Mouse (Mus musculus) midbrain, embryonic 11.5 days (tissue): Measurements from ENCODE around the gene Ptprn2. TPM values are rescaled to one million over a fixed set of nuclear protein-coding genes. Genes with fewer than 3 reads are reported as not detected.

ENCODE experiments used
- ATAC-seq: fragments of 200-750 bp; cut with Nextera tagmentation; 2 replicates; pipeline ENCODE4 v1.8.0; 2017; ENCODE audit warnings: moderate TSS enrichment, moderate library complexity; ENCODE audit not compliant: low FRiP score
- DNase-seq: peaks from one replicate; pipeline ENCODE4 v3.0.0; 2015; ENCODE audit warnings: low spot score; ENCODE audit errors: missing footprints
- H3K27ac ChIP-seq: fragments of 300-500 bp; sonication (generic); 2 replicates; pipeline ENCODE4 v1.5.1; 2014; ENCODE audit warnings: low read depth, low read length
- H3K27me3 ChIP-seq: fragments of 300-500 bp; sonication (generic); 2 replicates; pipeline ENCODE4 v1.6.1; 2014; ENCODE audit warnings: mild to moderate bottlenecking, low read length, moderate library complexity, mixed read lengths; ENCODE audit not compliant: control insufficient read depth, insufficient read depth
- H3K36me3 ChIP-seq: fragments of 300-500 bp; sonication (generic); 2 replicates; pipeline ENCODE4 v1.6.1; 2014; ENCODE audit warnings: mild to moderate bottlenecking, low read length, moderate library complexity, mixed read lengths; ENCODE audit not compliant: control insufficient read depth, insufficient read depth
- H3K4me1 ChIP-seq: fragments of 300-500 bp; sonication (generic); 2 replicates; pipeline ENCODE4 v1.6.1; 2014; ENCODE audit warnings: low read length; ENCODE audit not compliant: control insufficient read depth, insufficient read depth
- H3K4me2 ChIP-seq: fragments of 300-500 bp; sonication (generic); 2 replicates; pipeline ENCODE4 v1.6.1; 2014; ENCODE audit warnings: mild to moderate bottlenecking, moderate library complexity
- H3K4me3 ChIP-seq: fragments of 300-500 bp; sonication (generic); 2 replicates; pipeline ENCODE4 v1.5.1; 2014; ENCODE audit warnings: low read depth, low read length
- H3K9ac ChIP-seq: fragments of 300-500 bp; sonication (generic); 2 replicates; pipeline ENCODE4 v1.6.1; 2014; ENCODE audit warnings: low read length
- H3K9me3 ChIP-seq: fragments of 300-500 bp; sonication (generic); 2 replicates; pipeline ENCODE4 v1.6.1; 2016; ENCODE audit warnings: low read length; ENCODE audit not compliant: control insufficient read depth
- WGBS: fragments of 180-500 bp; shearing (Covaris S2); extraction: QIAGEN DNeasy Blood & Tissue Kit; methylation state at CpG from one replicate; pipeline ENCODE4 v1.1.7; 2014; 5-methylcytosine and 5-hydroxymethylcytosine counted together
- polyA plus RNA-seq: library from polyadenylated mRNA; unstranded; fragments of >200 nt; fragmentation: Nextera tagmentation; extraction: Ambion mirVana; gene quantifications from 2 replicates; pipeline ENCODE4 v1.2.1, GENCODE M21; 2014

Ptprn2 gene
- polyA plus RNA-seq, 1 experiment from 2014 or later, result 7.3 TPM

GRCm38 (mm10) chr12:116823341-116823740 lies 337.8 kb downstream of the Ptprn2 start:
- Histone ChIP-seq H3K4me3 (no peak overlapping the region), H3K27ac (no peak overlapping the region), H3K9ac (no peak overlapping the region), H3K36me3 (no peaks in the 10 kb centered on the region), H3K4me1 (peaks cover 3% of the 10 kb centered on the region; the same call in 1 of the 2 replicates), H3K9me3 (no peaks in the 10 kb centered on the region), H3K4me2 (no peak overlapping the region), H3K27me3 (no peaks in the 10 kb centered on the region)
- DNase-seq (peak; percentile 73), ATAC-seq (no peak)
- WGBS, result 90% methylated on average over 3 of the region's 3 CpGs

GRCm38 (mm10) chr12:116827748-116828147 lies 342.2 kb downstream of the Ptprn2 start:
- ATAC-seq (0 out of 2 replicates have a peak, but pooled peaks have one; percentile 44), DNase-seq (peak; percentile 86)
- H3K36me3 ChIP-seq, result no peaks in the 10 kb centered on the region

GRCm38 (mm10) chr12:116838611-116839192 lies 353.2 kb downstream of the Ptprn2 start:
- H3K36me3 ChIP-seq, result no peaks in the 10 kb centered on the region
- WGBS, result 81% methylated on average over 3 of the region's 3 CpGs
- H3K9ac ChIP-seq, result no peak overlapping the region
- no peak for ATAC-seq
- H3K9me3 ChIP-seq, result no peaks in the 10 kb centered on the region
- no peak overlapping the region for H3K27ac ChIP-seq
- no peaks in the 10 kb centered on the region for H3K4me1 ChIP-seq
- no peak overlapping the region for H3K4me2 ChIP-seq
- peak; percentile 57 for DNase-seq
- H3K4me3 ChIP-seq, result no peak overlapping the region
- H3K27me3 ChIP-seq, result no peaks in the 10 kb centered on the region

More at GRCm38 (mm10) chr12:116827748-116828147, 342.2 kb downstream of the Ptprn2 start:
- WGBS, result 37% methylated on average over 7 of the region's 7 CpGs
- H3K9me3 ChIP-seq, result no peaks in the 10 kb centered on the region
- no peak overlapping the region for H3K4me2 ChIP-seq
- no peak overlapping the region for H3K4me3 ChIP-seq
- H3K27me3 ChIP-seq, result no peaks in the 10 kb centered on the region
- no peak overlapping the region for H3K27ac ChIP-seq
- H3K9ac ChIP-seq, result no peak overlapping the region
- peaks cover 3% of the 10 kb centered on the region; the same call in 1 of the 2 replicates for H3K4me1 ChIP-seq

- Histone ChIP-seq H3K4me1 (0 out of 2 replicates have a peak, but pooled peaks cover 5% of the 10 kb centered on the region), H3K27ac (no peak overlapping the region), H3K4me3 (no peak overlapping the region), H3K9me3 (no peaks in the 10 kb centered on the region), H3K4me2 (no peak overlapping the region), H3K27me3 (no peaks in the 10 kb centered on the region), H3K9ac (no peak overlapping the region), H3K36me3 (no peaks in the 10 kb centered on the region)
- WGBS, result 79% methylated on average over 8 of the region's 8 CpGs
- DNase-seq (peak; percentile 6), ATAC-seq (no peak)
These were observed 357.3 kb downstream of the Ptprn2 start for GRCm38 (mm10) chr12:116842723-116843272.

- no peaks in the 10 kb centered on the region for H3K9me3 ChIP-seq
- no peak overlapping the region for H3K9ac ChIP-seq
- no peak overlapping the region for H3K4me2 ChIP-seq
- no peak overlapping the region for H3K4me3 ChIP-seq
- peak; percentile 51 for DNase-seq
- 0 out of 2 replicates have a peak, but pooled peaks cover 5% of the 10 kb centered on the region for H3K4me1 ChIP-seq
- no peak overlapping the region for H3K27ac ChIP-seq
- H3K36me3 ChIP-seq, result no peaks in the 10 kb centered on the region
- no peak for ATAC-seq
- no peaks in the 10 kb centered on the region for H3K27me3 ChIP-seq
These were observed 360.7 kb downstream of the Ptprn2 start for GRCm38 (mm10) chr12:116846220-116846619.

- Histone ChIP-seq H3K4me1 (0 out of 2 replicates have a peak, but pooled peaks cover 5% of the 10 kb centered on the region), H3K27ac (no peak overlapping the region), H3K9ac (no peak overlapping the region), H3K9me3 (no peaks in the 10 kb centered on the region), H3K27me3 (no peaks in the 10 kb centered on the region), H3K36me3 (no peaks in the 10 kb centered on the region), H3K4me2 (no peak overlapping the region), H3K4me3 (no peak overlapping the region)
- peak; percentile 72 for DNase-seq
- WGBS, result 26% methylated on average over 4 of the region's 4 CpGs
- ATAC-seq, result peak; percentile 59; the same call in 1 of the 2 replicates
These were observed 361.5 kb downstream of the Ptprn2 start for GRCm38 (mm10) chr12:116847021-116847420.

GRCm38 (mm10) chr12:116856307-116856706 lies 370.8 kb downstream of the Ptprn2 start:
- peak; percentile 35; the same call in 1 of the 2 replicates for ATAC-seq
- H3K9me3 ChIP-seq, result no peaks in the 10 kb centered on the region
- H3K4me1 ChIP-seq, result no peaks in the 10 kb centered on the region
- no peak for DNase-seq
- H3K9ac ChIP-seq, result no peak overlapping the region
- H3K36me3 ChIP-seq, result no peaks in the 10 kb centered on the region
- H3K27ac ChIP-seq, result no peak overlapping the region
- no peak overlapping the region for H3K4me2 ChIP-seq
- 66% methylated on average over 7 of the region's 7 CpGs for WGBS
- no peak overlapping the region for H3K4me3 ChIP-seq
- no peaks in the 10 kb centered on the region for H3K27me3 ChIP-seq

GRCm38 (mm10) chr12:116861360-116862017 lies 376.0 kb downstream of the Ptprn2 start:
- H3K36me3 ChIP-seq, result no peaks in the 10 kb centered on the region
- no peak overlapping the region for H3K4me3 ChIP-seq
- H3K9ac ChIP-seq, result no peak overlapping the region
- H3K4me2 ChIP-seq, result no peak overlapping the region
- ATAC-seq (no peak), DNase-seq (no peak)
- WGBS, result 91% methylated on average over 4 of the region's 4 CpGs
- no peak overlapping the region for H3K27ac ChIP-seq
- H3K9me3 ChIP-seq, result no peaks in the 10 kb centered on the region
- H3K27me3 ChIP-seq, result no peaks in the 10 kb centered on the region
- H3K4me1 ChIP-seq, result no peaks in the 10 kb centered on the region

GRCm38 (mm10) chr12:116863291-116863899 lies 377.9 kb downstream of the Ptprn2 start:
- Histone ChIP-seq H3K4me1 (no peaks in the 10 kb centered on the region), H3K4me2 (no peak overlapping the region), H3K9ac (no peak overlapping the region), H3K4me3 (no peak overlapping the region), H3K27me3 (no peaks in the 10 kb centered on the region), H3K27ac (no peak overlapping the region), H3K9me3 (no peaks in the 10 kb centered on the region), H3K36me3 (no peaks in the 10 kb centered on the region)
- 84% methylated on average over 4 of the region's 4 CpGs for WGBS
- no peak for ATAC-seq
- DNase-seq, result no peak
